Mouse (Mus musculus) embryonic facial prominence, embryonic 12.5 days (tissue): ENCODE measurements around the gene Vps52. TPM values are rescaled to one million over a fixed set of nuclear protein-coding genes. Genes with fewer than 3 reads are reported as not detected.

Experiments used
- ATAC-seq: fragments of 200-750 bp; cut with Nextera tagmentation; 2 replicates; pipeline ENCODE4 v1.8.0; 2017; ENCODE audit not compliant: insufficient number of reproducible peaks, insufficient read depth, low FRiP score, low TSS enrichment
- H3K27ac ChIP-seq: fragments of 300-500 bp; sonication (generic); 2 replicates; pipeline ENCODE4 v1.5.1; 2016; ENCODE audit warnings: mild to moderate bottlenecking
- H3K27me3 ChIP-seq: fragments of 300-500 bp; sonication (generic); 2 replicates; pipeline ENCODE4 v1.6.1; 2016; ENCODE audit warnings: mild to moderate bottlenecking, moderate library complexity
- H3K36me3 ChIP-seq: fragments of 300-500 bp; sonication (generic); 2 replicates; pipeline ENCODE4 v1.6.1; 2016; ENCODE audit warnings: mild to moderate bottlenecking
- H3K4me1 ChIP-seq: fragments of 300-500 bp; sonication (generic); 2 replicates; pipeline ENCODE4 v1.6.1; 2016
- H3K4me2 ChIP-seq: fragments of 300-500 bp; sonication (generic); replicated peaks from 2 replicates; pipeline ENCODE4 v1.6.1; 2016; ENCODE audit warnings: mild to moderate bottlenecking, moderate library complexity
- H3K4me3 ChIP-seq: fragments of 300-500 bp; sonication (generic); 2 replicates; pipeline ENCODE4 v1.5.1; 2016; ENCODE audit warnings: mild to moderate bottlenecking
- H3K9ac ChIP-seq: fragments of 300-500 bp; sonication (generic); 2 replicates; pipeline ENCODE4 v1.6.1; 2016; ENCODE audit warnings: mild to moderate bottlenecking, moderate library complexity
- H3K9me3 ChIP-seq: fragments of 300-500 bp; sonication (generic); 2 replicates; pipeline ENCODE4 v1.6.1; 2016; ENCODE audit warnings: mild to moderate bottlenecking, moderate library complexity
- WGBS: fragments of 180-500 bp; shearing (Covaris S2); methylation state at CpG from one replicate; pipeline ENCODE4 v1.1.7; 2016; 5-methylcytosine and 5-hydroxymethylcytosine counted together
- polyA plus RNA-seq: library from polyadenylated mRNA; unstranded; fragments of >200 nt; fragmentation: Nextera tagmentation; extraction: Ambion mirVana; gene quantifications from 2 replicates; pipeline ENCODE4 v1.2.1, GENCODE M21; 2016

Vps52 gene
- 55.2 and 55.9 TPM in 2 replicates for polyA plus RNA-seq

- no peaks in the 10 kb centered on the region for H3K27me3 ChIP-seq
- H3K27ac ChIP-seq = peak within 1 kb of the TSS; percentile 94
- H3K4me1 ChIP-seq = peaks cover 46% of the 10 kb centered on the region
- H3K4me3 ChIP-seq = peak within 1 kb of the TSS; percentile 68
- peak within 1 kb of the TSS; percentile 90 for H3K9ac ChIP-seq
- peaks cover 49% of the 10 kb centered on the region for H3K36me3 ChIP-seq
- H3K9me3 ChIP-seq = no peaks in the 10 kb centered on the region
- H3K4me2 ChIP-seq = peak within 1 kb of the TSS; percentile 95
- WGBS = under 1% methylated on average over 50 of the region's 50 CpGs
- ATAC-seq = peak; percentile 76
Measured at GRCm38 (mm10) chr17:33955555-33956214, at the start of gene Vps52, which contains the start of gene Rps18. Vps52 (plus strand) TSS chr17:33955812. Rps18 (minus strand) TSS chr17:33956001.

DNA sequence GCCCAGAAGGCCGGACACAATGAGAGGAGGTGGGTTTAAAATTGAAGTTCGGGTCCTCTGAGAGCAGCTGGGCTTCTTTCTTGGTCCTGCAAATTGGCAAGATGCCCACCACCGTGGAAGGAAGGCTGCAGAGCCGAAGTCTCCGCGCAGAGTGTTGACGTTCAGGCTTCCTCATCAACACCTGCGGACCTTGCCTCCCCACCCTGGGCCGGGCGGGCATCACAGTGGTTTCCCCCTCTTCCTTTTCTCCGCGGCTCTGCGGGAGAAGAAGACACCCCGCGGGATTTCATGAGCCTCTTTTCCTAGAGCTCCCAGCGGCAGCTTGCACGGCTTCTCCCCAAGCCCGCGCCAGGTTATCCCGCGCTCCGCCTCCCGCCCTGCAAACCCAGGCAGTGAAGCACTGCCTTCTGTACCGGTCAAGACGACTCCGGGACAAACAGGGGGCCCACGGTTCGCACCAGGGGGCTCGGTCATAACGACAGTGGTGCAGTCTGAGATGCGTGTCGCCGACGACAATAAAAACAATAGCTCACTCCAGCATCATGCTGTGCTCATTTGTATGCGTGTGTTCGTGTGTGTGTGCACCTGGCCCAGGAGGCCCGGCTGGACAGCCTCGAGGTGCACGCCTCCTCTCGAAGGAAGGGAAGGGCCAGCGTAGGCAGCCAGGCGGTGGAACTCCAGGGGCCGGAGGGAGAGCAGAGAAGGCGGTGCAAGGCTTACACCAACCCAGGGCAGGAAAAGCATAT, 47.1 kb upstream of the Vps52 start:
- Histone ChIP-seq H3K4me1 (peaks cover 16% of the 10 kb centered on the region), H3K9me3 (no peaks in the 10 kb centered on the region), H3K4me2 (peak overlapping the region; percentile 98), H3K4me3 (peak overlapping the region; percentile 80), H3K9ac (peak overlapping the region; percentile 76), H3K27ac (peak overlapping the region; percentile 88), H3K27me3 (no peaks in the 10 kb centered on the region), H3K36me3 (peaks cover 24% of the 10 kb centered on the region)
- under 1% methylated on average over 43 of the region's 44 CpGs for WGBS
- peak; percentile 4; the same call in 1 of the 2 replicates for ATAC-seq

DNA sequence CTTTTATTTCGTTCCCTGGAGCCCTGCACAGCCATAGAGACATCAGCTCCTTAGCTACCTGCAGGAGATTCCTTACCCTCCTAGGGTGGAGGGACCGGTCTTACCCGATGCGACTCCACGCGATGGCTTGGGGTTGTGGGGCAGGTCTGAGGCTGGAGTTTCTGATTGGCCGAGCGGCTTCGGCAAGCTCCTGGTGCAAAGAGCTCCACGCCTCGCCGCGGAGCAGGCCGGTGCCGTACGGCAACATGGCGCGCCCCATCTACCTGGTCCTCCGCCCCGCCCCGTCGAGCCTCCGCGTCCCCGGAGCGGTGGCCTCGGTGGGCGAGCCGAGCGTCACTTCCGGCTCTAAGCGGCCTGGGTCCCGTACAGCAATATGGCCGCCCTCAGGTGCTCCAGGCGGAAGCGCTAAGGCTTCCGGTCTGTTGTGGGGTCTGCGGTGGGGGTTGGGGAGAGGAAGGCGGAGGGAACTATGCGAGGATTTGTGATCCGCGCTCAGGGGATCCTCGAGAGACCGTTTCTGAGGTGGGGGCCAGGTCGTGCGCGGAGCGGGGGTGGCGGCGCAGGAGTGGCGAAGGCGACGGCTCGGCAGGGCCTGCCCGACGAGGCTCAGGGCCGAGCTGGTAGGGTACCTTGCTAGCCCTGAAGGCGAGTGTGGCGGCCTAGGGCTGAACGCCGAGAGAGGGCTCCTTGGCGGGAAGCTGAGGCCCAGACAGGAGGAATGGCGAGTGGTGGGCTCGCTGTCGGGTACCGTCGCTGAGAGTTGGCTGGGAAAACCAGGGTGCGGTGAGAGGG, 46.3 kb upstream of the Vps52 start, which contains the start of gene Daxx:
TSS of gene Daxx (plus strand) at position 338 of the 792 bp plus-strand sequence.
- H3K4me3 ChIP-seq = peak within 1 kb of the TSS; percentile 80
- ATAC-seq = peak; percentile 95
- peaks cover 19% of the 10 kb centered on the region for H3K4me1 ChIP-seq
- peaks cover 32% of the 10 kb centered on the region for H3K36me3 ChIP-seq
- H3K27me3 ChIP-seq = no peaks in the 10 kb centered on the region
- H3K9me3 ChIP-seq = no peaks in the 10 kb centered on the region
- H3K27ac ChIP-seq = peak within 1 kb of the TSS; percentile 88
- under 1% methylated on average over 68 of the region's 68 CpGs for WGBS
- peak within 1 kb of the TSS; percentile 98 for H3K4me2 ChIP-seq
- H3K9ac ChIP-seq = peak within 1 kb of the TSS; percentile 80

DNA sequence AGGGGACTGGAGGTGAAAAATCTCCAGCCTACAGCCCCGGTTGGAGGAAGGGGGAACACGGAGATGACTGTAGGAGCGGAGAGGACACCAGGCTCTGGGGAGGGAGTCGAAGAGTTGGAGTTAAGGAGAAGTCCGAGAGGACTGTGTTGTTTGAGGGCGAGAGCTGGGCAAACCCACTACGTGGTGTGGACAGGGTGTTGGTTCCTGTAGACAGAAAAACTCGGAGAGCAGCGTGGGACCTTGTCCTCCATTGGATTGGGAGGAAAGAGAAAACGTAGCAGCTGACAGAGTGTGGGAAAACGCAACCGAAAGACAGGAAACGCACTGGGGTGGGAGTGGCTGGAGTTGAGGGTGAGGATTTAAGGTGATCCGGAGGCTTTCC, 45.8 kb upstream of the Vps52 start:
- no peaks in the 10 kb centered on the region for H3K9me3 ChIP-seq
- H3K4me1 ChIP-seq = peaks cover 23% of the 10 kb centered on the region
- H3K36me3 ChIP-seq = peaks cover 37% of the 10 kb centered on the region
- H3K27ac ChIP-seq = peak overlapping the region; percentile 88
- peak overlapping the region; percentile 80 for H3K4me3 ChIP-seq
- peak overlapping the region; percentile 98 for H3K4me2 ChIP-seq
- WGBS = under 1% methylated on average over 14 of the region's 14 CpGs
- H3K27me3 ChIP-seq = no peaks in the 10 kb centered on the region
- H3K9ac ChIP-seq = peak overlapping the region; percentile 80
- ATAC-seq = no peak

DNA sequence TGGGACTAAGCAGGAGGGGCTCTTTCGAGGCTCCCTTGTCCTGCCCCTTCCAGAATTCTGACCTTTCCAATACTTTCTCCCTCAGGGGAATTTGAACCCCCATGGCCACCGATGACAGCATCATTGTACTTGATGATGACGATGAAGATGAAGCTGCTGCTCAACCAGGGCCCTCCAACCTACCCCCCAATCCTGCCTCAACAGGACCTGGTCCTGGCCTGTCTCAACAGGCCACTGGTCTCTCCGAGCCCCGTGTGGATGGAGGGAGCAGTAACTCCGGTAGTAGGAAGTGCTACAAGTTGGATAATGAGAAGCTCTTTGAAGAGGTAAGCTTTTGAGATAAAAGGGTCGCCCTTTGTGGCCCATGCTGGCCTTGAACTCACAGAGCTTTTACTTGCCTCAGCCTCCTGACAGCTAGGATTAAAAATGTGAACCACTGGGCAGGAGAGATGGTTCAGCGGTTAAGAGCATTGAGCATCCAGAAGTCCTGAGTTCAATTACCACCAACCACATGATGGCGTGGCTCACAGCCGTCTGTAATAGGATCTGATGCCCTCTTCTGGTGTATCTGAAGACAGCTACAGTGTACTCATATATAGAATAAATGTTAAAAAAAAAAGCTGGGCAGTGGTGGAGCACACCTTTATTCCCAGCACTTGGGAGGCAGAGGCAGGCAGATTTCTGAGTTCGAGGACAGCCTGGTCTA, 45.1 kb upstream of the Vps52 start:
- Histone ChIP-seq H3K36me3 (peaks cover 41% of the 10 kb centered on the region), H3K9ac (peak overlapping the region; percentile 80), H3K27me3 (no peaks in the 10 kb centered on the region), H3K4me1 (peaks cover 29% of the 10 kb centered on the region), H3K27ac (peak overlapping the region; percentile 88), H3K9me3 (no peaks in the 10 kb centered on the region), H3K4me2 (peak overlapping the region; percentile 98), H3K4me3 (peak overlapping the region; percentile 80)
- 42% methylated on average over 11 of the region's 11 CpGs for WGBS
- ATAC-seq = no peak

DNA sequence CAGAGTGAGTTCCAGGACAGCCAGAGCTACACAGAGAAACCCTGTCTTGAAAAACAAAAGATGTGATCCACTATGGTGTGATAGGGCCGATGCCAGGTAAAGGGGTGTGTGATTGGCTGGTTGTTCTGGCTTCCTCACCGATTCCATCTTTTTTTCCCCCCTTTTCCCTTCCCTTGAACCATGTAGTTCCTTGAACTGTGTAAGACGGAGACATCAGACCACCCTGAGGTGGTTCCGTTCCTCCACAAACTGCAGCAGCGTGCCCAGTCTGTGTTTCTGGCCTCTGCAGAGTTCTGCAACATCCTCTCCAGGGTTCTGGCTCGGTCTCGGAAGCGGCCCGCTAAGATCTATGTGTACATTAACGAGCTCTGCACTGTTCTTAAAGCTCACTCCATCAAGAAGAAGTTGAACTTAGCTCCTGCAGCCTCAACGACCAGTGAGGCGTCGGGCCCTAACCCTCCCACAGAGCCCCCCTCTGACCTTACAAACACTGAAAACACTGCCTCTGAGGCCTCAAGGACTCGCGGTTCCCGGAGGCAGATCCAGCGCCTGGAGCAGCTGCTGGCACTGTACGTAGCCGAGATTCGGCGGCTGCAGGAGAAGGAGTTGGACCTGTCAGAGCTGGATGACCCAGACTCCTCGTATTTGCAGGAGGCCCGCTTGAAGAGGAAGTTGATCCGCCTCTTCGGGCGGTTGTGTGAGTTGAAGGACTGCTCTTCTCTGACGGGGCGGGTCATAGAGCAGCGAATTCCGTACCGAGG, 44.4 kb upstream of the Vps52 start:
- WGBS = 93% methylated on average over 31 of the region's 31 CpGs
- no peaks in the 10 kb centered on the region for H3K9me3 ChIP-seq
- peaks cover 41% of the 10 kb centered on the region for H3K36me3 ChIP-seq
- no peak for ATAC-seq
- peak overlapping the region; percentile 13; the same call in 1 of the 2 replicates for H3K4me3 ChIP-seq
- no peak overlapping the region for H3K4me2 ChIP-seq
- peak overlapping the region; percentile 11; the same call in 1 of the 2 replicates for H3K9ac ChIP-seq
- H3K27ac ChIP-seq = no peak overlapping the region
- no peaks in the 10 kb centered on the region for H3K27me3 ChIP-seq
- H3K4me1 ChIP-seq = peaks cover 29% of the 10 kb centered on the region

GRCm38 (mm10) chr17:33911813-33912414, 43.7 kb upstream of the Vps52 start:
- no peak overlapping the region for H3K4me2 ChIP-seq
- peaks cover 41% of the 10 kb centered on the region for H3K36me3 ChIP-seq
- peaks cover 32% of the 10 kb centered on the region for H3K4me1 ChIP-seq
- no peaks in the 10 kb centered on the region for H3K9me3 ChIP-seq
- no peak overlapping the region for H3K4me3 ChIP-seq
- H3K27ac ChIP-seq = no peak overlapping the region
- no peak for ATAC-seq
- WGBS = 88% methylated on average over 28 of the region's 28 CpGs
- peak overlapping the region; percentile 11; the same call in 1 of the 2 replicates for H3K9ac ChIP-seq
- H3K27me3 ChIP-seq = no peaks in the 10 kb centered on the region

DNA sequence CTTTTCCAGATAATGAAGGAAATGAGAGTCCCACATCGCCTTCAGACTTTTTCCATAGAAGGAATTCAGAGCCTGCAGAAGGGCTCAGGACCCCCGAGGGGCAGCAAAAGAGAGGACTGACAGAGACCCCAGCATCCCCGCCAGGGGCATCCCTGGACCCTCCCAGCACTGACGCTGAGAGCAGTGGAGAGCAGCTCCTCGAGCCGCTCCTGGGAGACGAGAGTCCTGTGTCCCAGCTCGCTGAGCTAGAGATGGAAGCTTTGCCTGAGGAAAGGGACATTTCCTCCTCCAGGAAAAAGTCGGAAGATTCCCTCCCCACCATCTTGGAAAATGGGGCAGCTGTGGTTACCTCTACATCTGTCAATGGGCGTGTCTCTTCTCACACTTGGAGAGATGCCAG, 42.3 kb upstream of the Vps52 start:
- no peak overlapping the region for H3K9ac ChIP-seq
- no peaks in the 10 kb centered on the region for H3K9me3 ChIP-seq
- ATAC-seq = no peak
- H3K4me1 ChIP-seq = peaks cover 27% of the 10 kb centered on the region
- peaks cover 49% of the 10 kb centered on the region for H3K36me3 ChIP-seq
- H3K27me3 ChIP-seq = no peaks in the 10 kb centered on the region
- no peak overlapping the region for H3K4me3 ChIP-seq
- 95% methylated on average over 10 of the region's 10 CpGs for WGBS
- no peak overlapping the region for H3K27ac ChIP-seq
- no peak overlapping the region for H3K4me2 ChIP-seq

DNA sequence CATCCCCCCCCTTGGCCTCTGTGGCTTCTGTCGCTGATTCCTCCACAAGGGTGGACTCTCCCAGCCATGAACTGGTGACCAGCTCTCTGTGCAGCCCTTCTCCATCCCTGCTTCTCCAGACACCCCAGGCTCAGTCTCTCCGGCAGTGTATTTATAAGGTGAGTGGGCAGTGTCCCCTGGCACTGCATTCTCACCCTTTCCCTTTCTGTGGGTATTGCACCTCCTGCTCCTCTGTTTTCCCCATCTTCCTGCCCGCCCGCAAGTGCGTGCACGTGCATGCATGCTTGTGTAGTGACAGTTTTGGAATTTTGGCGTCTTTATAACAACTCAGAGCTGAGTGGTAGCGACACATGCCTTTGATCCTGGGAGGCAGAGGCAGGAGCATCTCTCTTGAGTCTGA, 41.7 kb upstream of the Vps52 start:
- 92% methylated on average over 8 of the region's 8 CpGs for WGBS
- no peak overlapping the region for H3K4me2 ChIP-seq
- 0 out of 2 replicates have a peak, but pooled peaks cover 2% of the 10 kb centered on the region for H3K27me3 ChIP-seq
- peaks cover 49% of the 10 kb centered on the region for H3K36me3 ChIP-seq
- H3K4me1 ChIP-seq = peaks cover 31% of the 10 kb centered on the region
- H3K9me3 ChIP-seq = no peaks in the 10 kb centered on the region
- no peak overlapping the region for H3K27ac ChIP-seq
- H3K9ac ChIP-seq = no peak overlapping the region
- no peak overlapping the region for H3K4me3 ChIP-seq
- no peak for ATAC-seq

DNA sequence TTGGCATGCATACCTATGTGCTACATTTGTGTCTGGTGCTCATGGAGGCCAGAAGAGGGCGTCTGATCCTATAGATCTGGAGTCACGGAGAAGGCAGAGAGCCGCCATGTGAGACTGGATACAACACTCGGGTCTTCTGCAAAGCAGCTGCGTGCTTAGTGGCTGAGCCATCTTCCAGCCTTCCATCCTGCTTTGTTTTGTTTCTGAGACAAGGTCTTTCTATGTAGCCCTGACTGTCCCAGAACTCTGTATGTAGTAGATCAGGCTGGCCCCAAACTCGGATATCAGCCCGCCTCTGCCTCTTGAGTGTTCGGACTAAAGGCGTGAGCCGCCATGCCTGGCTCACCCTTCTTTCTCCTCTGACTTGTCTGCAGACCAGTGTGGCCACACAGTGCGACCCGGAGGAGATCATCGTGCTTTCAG, 40.6 kb upstream of the Vps52 start:
- 0 out of 2 replicates have a peak, but pooled peaks cover 2% of the 10 kb centered on the region for H3K27me3 ChIP-seq
- no peak overlapping the region for H3K4me3 ChIP-seq
- ATAC-seq = no peak
- 75% methylated on average over 13 of the region's 13 CpGs for WGBS
- no peaks in the 10 kb centered on the region for H3K9me3 ChIP-seq
- peak overlapping the region; percentile 54 for H3K4me2 ChIP-seq
- H3K36me3 ChIP-seq = peaks cover 49% of the 10 kb centered on the region
- H3K9ac ChIP-seq = no peak overlapping the region
- H3K4me1 ChIP-seq = peaks cover 40% of the 10 kb centered on the region
- no peak overlapping the region for H3K27ac ChIP-seq
